Mouse (Mus musculus): Measurements from ENCODE around the gene Magi1. TPM values are rescaled to one million over a fixed set of nuclear protein-coding genes. Genes with fewer than 3 reads are reported as not detected.

Magi1 gene
- polyA plus RNA-seq, 1 experiment from 2014 or later, result 39.1 TPM

DNA sequence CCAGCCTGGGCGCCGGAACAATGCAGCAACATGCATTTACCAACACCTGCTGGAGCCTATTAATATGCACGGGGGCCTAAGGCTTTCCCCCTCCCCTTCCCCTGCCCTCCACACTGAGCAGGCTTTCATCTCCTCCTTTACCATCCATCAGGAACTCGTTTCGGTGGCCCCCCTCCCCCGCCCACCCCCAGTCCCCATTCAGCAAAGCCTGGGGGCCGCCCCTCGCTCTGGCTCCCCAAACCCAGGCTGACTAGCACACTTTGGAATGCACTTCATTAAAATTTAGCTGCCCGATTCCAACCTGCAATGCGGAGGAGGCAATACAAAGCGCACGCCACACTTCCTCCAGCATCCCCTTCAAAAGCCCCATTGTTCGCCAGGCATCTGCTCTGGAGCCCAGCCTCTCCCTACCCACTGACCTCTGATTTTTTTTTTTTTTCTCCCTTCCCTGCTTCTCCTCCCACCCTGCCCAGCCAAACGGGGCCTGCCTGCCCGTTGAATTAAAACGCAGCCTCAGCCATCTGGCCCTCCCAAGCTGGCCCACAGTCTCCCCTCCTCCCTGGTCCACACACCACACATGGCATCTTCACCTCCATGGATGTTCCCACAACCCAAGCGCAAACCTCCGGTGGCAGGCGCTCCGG lies 371.0 kb downstream of the Magi1 start:
- WGBS, result 1% methylated on average over 20 of the region's 20 CpGs

DNA sequence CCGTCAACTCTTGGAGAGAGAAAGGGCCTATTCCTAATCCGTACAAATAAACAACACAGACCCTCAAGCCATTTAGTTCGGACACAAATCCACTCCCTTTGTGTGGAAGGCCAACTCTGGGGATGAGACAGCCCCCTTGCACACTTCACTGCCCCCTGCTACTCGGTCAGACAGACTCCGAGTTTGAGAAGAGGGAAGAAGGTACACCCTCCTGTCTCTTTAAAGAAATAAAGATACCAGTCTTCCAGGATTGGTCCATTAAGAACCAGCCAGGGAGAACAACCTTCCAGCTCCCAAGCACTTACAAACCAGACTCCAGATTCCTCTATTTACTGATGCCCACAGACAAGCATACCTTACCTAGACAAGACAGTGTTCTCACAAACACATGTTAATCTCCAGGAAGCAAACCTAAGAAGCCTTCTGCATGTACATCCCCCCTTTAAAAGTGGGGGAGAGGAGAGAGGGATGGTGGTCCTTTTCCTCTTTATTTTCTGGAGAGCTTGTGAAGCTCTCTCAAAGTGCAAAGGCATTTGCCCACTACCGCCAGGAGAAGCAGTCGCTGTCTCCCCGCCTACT lies 371.6 kb downstream of the Magi1 start:
- H3K27ac ChIP-seq, result peak overlapping the region; percentile 100
- no peaks in the 10 kb centered on the region for H3K9me3 ChIP-seq (replicated peaks)
- peak; percentile 10 for ATAC-seq
- H3K9ac ChIP-seq, result peak overlapping the region; percentile 73
- no peaks in the 10 kb centered on the region for H3K27me3 ChIP-seq
- H3K4me3 ChIP-seq, result peak overlapping the region; percentile 51
- H3K4me1 ChIP-seq, result peaks cover 54% of the 10 kb centered on the region
- H3K4me2 ChIP-seq, result peak overlapping the region; percentile 65
- no peaks in the 10 kb centered on the region for H3K36me3 ChIP-seq (ENCODE audit: poor library complexity, severe bottlenecking)
- 3% methylated on average over 8 of the region's 8 CpGs for WGBS

More for the DNA sequence above, 371.0 kb downstream of the Magi1 start:
- Histone ChIP-seq H3K27me3 (no peaks in the 10 kb centered on the region), H3K9ac (peak overlapping the region; percentile 73), H3K36me3 (ENCODE audit: poor library complexity, severe bottlenecking) (no peaks in the 10 kb centered on the region), H3K4me1 (peaks cover 54% of the 10 kb centered on the region), H3K27ac (peak overlapping the region; percentile 100), H3K4me2 (peak overlapping the region; percentile 65), H3K4me3 (peak overlapping the region; percentile 51), H3K9me3 (replicated peaks) (no peaks in the 10 kb centered on the region)
- peak; percentile 92 for ATAC-seq

DNA sequence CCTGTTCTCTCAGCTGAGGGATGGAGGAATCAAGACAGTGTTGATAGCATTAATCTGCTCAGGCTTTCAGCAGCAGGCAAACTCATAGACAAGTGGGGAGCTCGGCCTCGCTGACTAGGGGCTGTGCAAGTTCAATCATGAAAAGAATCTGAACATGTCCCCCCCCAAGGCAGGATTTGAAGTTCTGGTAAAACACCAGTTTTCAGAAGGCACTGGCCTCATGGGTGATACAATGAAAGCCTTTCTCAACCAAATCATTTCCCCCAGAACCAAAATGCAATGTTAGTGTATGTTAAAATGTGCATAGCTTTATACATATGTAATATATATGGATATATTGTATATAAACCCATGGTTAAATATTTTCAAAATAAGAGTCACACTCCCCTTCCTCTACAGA lies 372.3 kb downstream of the Magi1 start:
- ATAC-seq, result no peak
- peak overlapping the region; percentile 73 for H3K9ac ChIP-seq
- H3K27ac ChIP-seq, result peak overlapping the region; percentile 100
- H3K36me3 ChIP-seq (ENCODE audit: poor library complexity, severe bottlenecking), result no peaks in the 10 kb centered on the region
- WGBS, result 7% methylated on average over 2 of the region's 2 CpGs
- no peaks in the 10 kb centered on the region for H3K9me3 ChIP-seq (replicated peaks)
- H3K4me1 ChIP-seq, result peaks cover 54% of the 10 kb centered on the region
- H3K4me2 ChIP-seq, result peak overlapping the region; percentile 65
- H3K27me3 ChIP-seq, result no peaks in the 10 kb centered on the region
- H3K4me3 ChIP-seq, result peak overlapping the region; percentile 51

DNA sequence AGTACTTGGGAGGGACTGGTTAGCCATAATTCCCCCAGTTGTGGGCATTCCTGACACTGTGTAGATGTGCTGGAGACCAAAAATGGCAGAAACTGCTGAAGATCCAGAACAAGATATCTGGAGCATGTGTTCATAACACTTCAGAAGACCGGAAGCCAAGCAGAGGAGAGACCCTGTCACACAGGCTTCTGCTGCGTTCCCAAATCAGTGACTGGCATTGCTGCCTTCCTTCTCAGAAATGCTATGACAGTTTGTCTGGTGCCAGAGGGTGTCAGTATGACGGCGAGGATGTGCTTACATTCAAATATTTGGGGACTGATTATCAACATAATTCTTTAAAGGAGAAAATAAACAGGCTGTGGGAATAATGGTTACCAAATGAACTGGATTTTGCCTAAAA lies 373.7 kb downstream of the Magi1 start:
- Histone ChIP-seq H3K4me2 (peak overlapping the region; percentile 65), H3K27me3 (no peaks in the 10 kb centered on the region), H3K9me3 (replicated peaks) (no peaks in the 10 kb centered on the region), H3K4me1 (peaks cover 54% of the 10 kb centered on the region), H3K36me3 (ENCODE audit: poor library complexity, severe bottlenecking) (no peaks in the 10 kb centered on the region), H3K27ac (peak overlapping the region; percentile 100), H3K9ac (peak overlapping the region; percentile 73; the same call in 1 of the 2 replicates), H3K4me3 (peak overlapping the region; percentile 51)
- 64% methylated on average over 4 of the region's 4 CpGs for WGBS
- ATAC-seq, result no peak

DNA sequence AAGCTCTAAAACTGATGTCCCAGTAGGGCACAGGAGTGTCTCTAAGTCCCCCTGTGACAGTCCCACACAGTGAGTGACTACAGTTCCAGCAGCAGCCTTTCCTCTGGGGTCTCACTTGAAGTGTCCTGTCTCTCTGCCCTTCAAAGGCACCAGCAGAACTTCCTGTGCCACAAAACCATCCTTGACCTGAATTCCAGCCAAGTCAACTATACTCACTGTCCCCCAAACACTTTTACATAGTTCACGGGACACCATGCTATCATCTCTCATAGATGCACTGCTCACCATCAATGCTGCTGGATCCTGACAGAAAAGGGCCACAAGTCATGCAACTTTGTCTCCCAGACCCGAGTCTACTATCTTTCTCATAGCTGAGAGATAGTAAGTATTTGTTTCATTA lies 378.7 kb downstream of the Magi1 start:
- Histone ChIP-seq H3K4me3 (no peak overlapping the region), H3K9me3 (replicated peaks) (no peaks in the 10 kb centered on the region), H3K27me3 (no peaks in the 10 kb centered on the region), H3K9ac (no peak overlapping the region), H3K4me2 (no peak overlapping the region), H3K4me1 (peaks cover 28% of the 10 kb centered on the region), H3K27ac (no peak overlapping the region), H3K36me3 (ENCODE audit: poor library complexity, severe bottlenecking) (no peaks in the 10 kb centered on the region)
- ATAC-seq, result no peak
- 93% methylated on average over 2 of the region's 2 CpGs for WGBS

DNA sequence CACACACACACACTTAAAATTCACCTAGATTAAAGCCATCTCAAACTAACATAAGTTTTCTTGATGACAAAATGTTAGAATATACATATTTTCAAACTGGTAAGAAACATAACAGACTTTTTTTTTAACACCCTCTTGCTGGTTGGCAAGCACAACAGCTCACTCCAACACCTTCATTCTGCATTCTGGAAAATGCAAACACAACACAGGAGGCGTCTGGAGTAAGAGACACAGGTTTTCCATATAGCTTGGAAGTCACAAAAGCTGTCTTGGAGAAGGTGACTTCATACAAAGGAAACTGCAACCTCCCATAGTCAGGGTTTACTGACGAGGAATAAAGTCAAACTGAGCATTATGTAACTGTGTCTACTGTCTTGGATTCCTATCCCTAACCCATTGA lies 381.5 kb downstream of the Magi1 start:
- WGBS, result 86% methylated on average over 2 of the region's 2 CpGs
- no peak overlapping the region for H3K9ac ChIP-seq

DNA sequence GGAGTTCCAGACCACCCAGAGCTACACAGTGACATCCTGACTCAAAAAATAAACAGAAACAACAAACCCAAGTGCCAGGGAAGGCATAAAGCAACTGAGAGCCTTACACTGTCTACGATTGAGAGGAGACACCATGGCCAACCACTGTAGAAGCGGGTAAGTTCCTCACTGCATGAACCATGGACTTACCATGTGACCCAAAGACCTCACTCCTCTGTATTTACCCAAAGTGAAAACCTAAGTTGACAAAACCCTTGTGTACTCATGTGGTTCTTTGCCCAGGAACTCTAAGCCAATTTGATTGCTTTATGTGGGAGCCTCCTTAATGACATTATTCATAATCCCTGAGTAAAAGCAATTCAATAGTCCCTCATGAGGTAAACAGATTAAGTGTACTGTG lies 382.3 kb downstream of the Magi1 start:
- Histone ChIP-seq H3K9me3 (replicated peaks) (no peaks in the 10 kb centered on the region), H3K27me3 (no peaks in the 10 kb centered on the region), H3K4me1 (peaks cover 16% of the 10 kb centered on the region), H3K36me3 (ENCODE audit: poor library complexity, severe bottlenecking) (no peaks in the 10 kb centered on the region), H3K27ac (no peak overlapping the region), H3K4me2 (no peak overlapping the region), H3K9ac (no peak overlapping the region), H3K4me3 (no peak overlapping the region)
- ATAC-seq, result no peak
- WGBS, result 85% methylated on average over 2 of the region's 2 CpGs

More for the DNA sequence above, 381.5 kb downstream of the Magi1 start:
- no peaks in the 10 kb centered on the region for H3K36me3 ChIP-seq (ENCODE audit: poor library complexity, severe bottlenecking)
- H3K4me1 ChIP-seq, result peaks cover 16% of the 10 kb centered on the region
- H3K4me3 ChIP-seq, result no peak overlapping the region
- no peaks in the 10 kb centered on the region for H3K9me3 ChIP-seq (replicated peaks)
- 0 out of 2 replicates have a peak overlapping the region, but pooled peaks have one; percentile 44 for H3K27ac ChIP-seq
- no peak for ATAC-seq
- no peak overlapping the region for H3K4me2 ChIP-seq
- no peaks in the 10 kb centered on the region for H3K27me3 ChIP-seq

DNA sequence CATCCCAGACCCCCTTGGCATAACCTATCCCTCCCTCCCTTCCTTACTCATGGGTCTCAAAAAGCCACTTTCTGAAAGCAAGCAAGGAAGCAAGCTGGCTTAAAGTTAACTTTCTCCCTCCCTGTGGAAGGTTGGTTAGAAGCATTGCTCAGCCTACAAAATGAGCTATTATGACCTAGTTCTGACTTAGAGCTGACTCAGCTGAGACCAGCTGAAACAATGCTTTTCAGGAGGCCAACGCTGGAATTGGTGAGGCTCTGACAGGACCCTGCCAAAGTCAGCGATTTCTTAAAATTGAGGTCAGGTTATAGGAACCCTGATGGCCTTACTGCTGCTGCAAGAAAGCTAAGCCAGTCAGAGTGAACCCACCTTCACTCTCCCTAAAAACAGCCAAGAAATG lies 386.2 kb downstream of the Magi1 start:
- H3K4me3 ChIP-seq, result no peak overlapping the region
- no peak overlapping the region for H3K27ac ChIP-seq
- ATAC-seq, result no peak
- peaks cover 22% of the 10 kb centered on the region for H3K4me1 ChIP-seq
- H3K9ac ChIP-seq, result no peak overlapping the region
- no peaks in the 10 kb centered on the region for H3K9me3 ChIP-seq (replicated peaks)
- no peaks in the 10 kb centered on the region for H3K27me3 ChIP-seq
- WGBS, result 84% methylated on average over 2 of the region's 2 CpGs
- H3K4me2 ChIP-seq, result no peak overlapping the region
- no peaks in the 10 kb centered on the region for H3K36me3 ChIP-seq (ENCODE audit: poor library complexity, severe bottlenecking)

DNA sequence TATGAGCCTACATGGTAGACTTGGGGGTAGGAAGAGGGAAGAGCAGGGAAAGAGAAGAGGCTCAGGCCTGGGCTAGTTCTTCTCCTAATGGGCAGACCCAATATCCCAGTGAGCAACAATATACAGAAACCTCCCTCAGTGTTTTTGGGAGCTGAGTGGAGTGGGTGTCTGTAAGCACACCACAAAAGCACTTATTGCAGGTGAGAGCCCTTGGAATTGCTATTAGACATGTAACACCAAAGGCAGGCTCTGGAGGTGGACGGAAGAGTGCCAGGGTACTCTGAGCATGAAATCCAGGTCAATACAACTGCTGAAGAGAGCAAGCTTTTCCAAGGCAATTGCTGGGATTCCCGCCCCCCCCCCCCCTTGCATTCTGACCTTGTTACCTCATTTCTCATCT lies 388.0 kb downstream of the Magi1 start:
- H3K9ac ChIP-seq, result no peak overlapping the region
- no peak overlapping the region for H3K4me3 ChIP-seq
- H3K36me3 ChIP-seq (ENCODE audit: poor library complexity, severe bottlenecking), result peaks cover 7% of the 10 kb centered on the region
- WGBS, result 62% methylated on average over 2 of the region's 2 CpGs
- H3K27me3 ChIP-seq, result no peaks in the 10 kb centered on the region
- H3K4me1 ChIP-seq, result peaks cover 21% of the 10 kb centered on the region
- ATAC-seq, result no peak
- H3K9me3 ChIP-seq (replicated peaks), result no peaks in the 10 kb centered on the region
- H3K4me2 ChIP-seq, result no peak overlapping the region
- H3K27ac ChIP-seq, result no peak overlapping the region

DNA sequence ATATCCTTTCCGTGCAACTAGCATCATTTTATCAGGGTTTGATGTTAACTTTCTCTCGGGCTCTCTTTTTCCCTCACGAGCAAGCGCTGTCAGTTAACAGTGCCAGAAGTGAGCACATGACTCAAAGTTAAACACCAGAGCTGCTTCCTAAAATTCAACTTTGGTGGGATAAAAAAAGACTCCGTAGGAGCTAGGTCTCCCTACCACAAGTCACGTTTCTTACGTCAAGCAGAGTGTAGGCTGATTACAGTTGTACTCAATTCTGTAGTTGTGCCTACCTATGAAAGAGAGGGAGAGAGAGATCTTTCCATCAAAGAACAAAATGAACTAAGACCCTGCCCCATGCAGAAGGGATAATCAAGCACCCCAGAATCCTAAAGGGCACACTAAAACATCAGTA lies 389.8 kb downstream of the Magi1 start:
- Histone ChIP-seq H3K27me3 (no peaks in the 10 kb centered on the region), H3K9ac (no peak overlapping the region), H3K9me3 (replicated peaks) (no peaks in the 10 kb centered on the region), H3K4me1 (peaks cover 25% of the 10 kb centered on the region), H3K4me2 (no peak overlapping the region), H3K4me3 (no peak overlapping the region), H3K27ac (no peak overlapping the region), H3K36me3 (ENCODE audit: poor library complexity, severe bottlenecking) (peaks cover 12% of the 10 kb centered on the region)
- WGBS, result 85% methylated on average over 7 of the region's 7 CpGs
- ATAC-seq, result no peak

DNA sequence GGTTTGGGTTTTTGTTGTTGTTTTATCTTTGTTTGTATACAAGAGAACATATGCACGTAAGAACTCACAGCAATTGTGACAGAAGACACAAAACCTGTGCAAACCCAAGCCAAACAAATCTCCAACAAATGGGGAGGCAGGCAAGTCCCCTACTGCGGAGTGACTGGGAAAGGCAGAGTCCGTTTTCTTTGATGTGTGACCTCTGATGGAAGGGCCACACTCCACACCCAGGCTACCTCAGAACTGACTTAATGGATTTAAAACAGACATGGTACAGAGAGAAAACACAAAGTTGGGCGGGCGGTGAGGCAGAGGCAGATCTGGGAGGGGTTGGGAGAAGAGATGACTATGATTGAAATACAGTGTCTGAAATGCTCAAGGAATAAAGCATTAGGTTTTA lies 390.8 kb downstream of the Magi1 start:
- Histone ChIP-seq H3K4me3 (no peak overlapping the region), H3K9me3 (replicated peaks) (no peaks in the 10 kb centered on the region), H3K9ac (no peak overlapping the region), H3K36me3 (ENCODE audit: poor library complexity, severe bottlenecking) (peaks cover 12% of the 10 kb centered on the region), H3K27ac (no peak overlapping the region), H3K27me3 (no peaks in the 10 kb centered on the region), H3K4me1 (peaks cover 25% of the 10 kb centered on the region), H3K4me2 (no peak overlapping the region)
- ATAC-seq, result no peak
- 39% methylated on average over 5 of the region's 5 CpGs for WGBS

DNA sequence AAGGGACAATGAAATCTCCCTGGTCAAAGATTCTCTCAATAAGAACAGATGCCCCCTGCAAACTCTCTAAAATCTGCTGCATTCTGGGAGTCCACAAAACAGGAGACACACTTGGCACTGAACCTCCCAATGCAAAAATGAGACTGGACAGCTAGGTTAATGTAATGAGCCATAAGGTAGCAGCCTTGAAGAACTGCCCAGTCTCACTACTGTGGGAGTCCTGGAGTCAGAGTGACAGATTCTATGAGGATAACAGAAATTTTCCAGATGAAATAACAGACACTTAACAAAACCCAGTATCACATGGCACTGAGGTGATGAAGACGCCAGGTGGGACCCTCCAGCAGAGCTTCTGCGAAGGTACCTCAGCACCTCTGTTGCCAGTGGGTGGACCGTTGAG lies 393.7 kb downstream of the Magi1 start:
- Histone ChIP-seq H3K27ac (no peak overlapping the region), H3K4me2 (no peak overlapping the region), H3K9me3 (replicated peaks) (no peaks in the 10 kb centered on the region), H3K4me1 (peaks cover 22% of the 10 kb centered on the region), H3K36me3 (ENCODE audit: poor library complexity, severe bottlenecking) (peaks cover 12% of the 10 kb centered on the region), H3K4me3 (no peak overlapping the region), H3K9ac (no peak overlapping the region), H3K27me3 (no peaks in the 10 kb centered on the region)
- no peak for ATAC-seq
- 91% methylated on average over 3 of the region's 3 CpGs for WGBS

DNA sequence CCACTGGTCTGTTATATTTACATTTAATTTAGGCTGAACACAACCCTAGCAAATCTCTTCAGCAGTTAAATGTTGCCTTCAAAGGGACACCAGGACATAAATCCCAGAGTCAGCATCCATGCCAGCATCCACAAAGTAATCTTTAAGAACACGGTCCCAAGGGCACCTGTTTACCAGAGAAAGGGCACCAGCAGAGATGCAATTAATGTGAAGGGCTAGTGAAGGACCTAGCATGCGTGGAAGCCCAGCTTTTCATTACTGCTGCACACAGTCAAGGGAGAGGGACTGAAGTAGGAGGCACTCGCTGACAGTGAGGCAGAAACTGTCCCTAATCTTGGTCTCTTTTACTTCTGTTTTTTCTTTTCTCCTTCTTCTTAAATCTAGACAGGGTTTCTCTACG lies 406.4 kb downstream of the Magi1 start:
- Histone ChIP-seq H3K4me3 (no peak overlapping the region), H3K36me3 (ENCODE audit: poor library complexity, severe bottlenecking) (no peaks in the 10 kb centered on the region), H3K9me3 (replicated peaks) (no peaks in the 10 kb centered on the region), H3K27me3 (no peaks in the 10 kb centered on the region), H3K9ac (no peak overlapping the region), H3K4me1 (peaks cover 21% of the 10 kb centered on the region), H3K4me2 (no peak overlapping the region), H3K27ac (no peak overlapping the region)
- ATAC-seq, result no peak
- WGBS, result 44% methylated on average over 4 of the region's 4 CpGs

Data from forebrain, embryonic 13.5 days (tissue).